Mouse (Mus musculus): ENCODE measurements around the gene Mettl1.

GRCm38 (mm10) chr10:127000529-127000928 is 40.7 kb upstream of the Mettl1 start, which contains the start of gene Avil:
- TF ChIP-seq FLI1 (IDR thresholded peaks at IDR 0.05; ENCODE audit: low read length), result no peak
- no peak for TF ChIP-seq GATA1 (IDR thresholded peaks at IDR 0.05; ENCODE audit: borderline replicate concordance, low read length)

All from megakaryocyte, embryonic 14.5 days (primary cell).